Mouse (Mus musculus) forebrain, embryonic 11.5 days (tissue): Measurements from ENCODE around the gene Osbpl2. TPM values are rescaled to one million over a fixed set of nuclear protein-coding genes. Genes with fewer than 3 reads are reported as not detected.

Source experiments
- ATAC-seq: fragments of 200-750 bp; cut with Nextera tagmentation; replicated peaks from 2 replicates; pipeline ENCODE4 v1.8.0; 2017; ENCODE audit warnings: moderate TSS enrichment; ENCODE audit not compliant: low FRiP score
- DNase-seq: peaks from one replicate; pipeline ENCODE4 v3.0.0-alpha.2; 2017; ENCODE audit warnings: low spot score
- H3K27ac ChIP-seq: fragments of 300-500 bp; sonication (generic); 2 replicates; pipeline ENCODE4 v1.5.1; 2014; ENCODE audit warnings: low read depth, low read length
- H3K27me3 ChIP-seq: fragments of 300-500 bp; sonication (generic); 2 replicates; pipeline ENCODE4 v1.6.1; 2014; ENCODE audit warnings: mild to moderate bottlenecking, low read length, mixed read lengths; ENCODE audit not compliant: control insufficient read depth, insufficient read depth
- H3K36me3 ChIP-seq: fragments of 300-500 bp; sonication (generic); 2 replicates; pipeline ENCODE4 v1.6.1; 2014; ENCODE audit warnings: mild to moderate bottlenecking, low read length, moderate library complexity, mixed read lengths; ENCODE audit not compliant: control insufficient read depth, insufficient read depth
- H3K4me1 ChIP-seq: fragments of 300-500 bp; sonication (generic); replicated peaks from 2 replicates; pipeline ENCODE4 v1.6.1; 2014; ENCODE audit warnings: low read length, mixed read lengths; ENCODE audit not compliant: control insufficient read depth, insufficient read depth
- H3K4me2 ChIP-seq: fragments of 300-500 bp; sonication (generic); 2 replicates; pipeline ENCODE4 v1.6.1; 2014; ENCODE audit warnings: low read depth, mild to moderate bottlenecking, low read length, moderate library complexity, mixed read lengths; ENCODE audit not compliant: severe bottlenecking
- H3K4me3 ChIP-seq: fragments of 300-500 bp; sonication (generic); 2 replicates; pipeline ENCODE4 v1.5.1; 2014; ENCODE audit warnings: low read depth, low read length
- H3K9ac ChIP-seq: fragments of 300-500 bp; sonication (generic); 2 replicates; pipeline ENCODE4 v1.6.1; 2014; ENCODE audit warnings: low read length
- H3K9me3 ChIP-seq: fragments of 300-500 bp; sonication (generic); 2 replicates; pipeline ENCODE4 v1.6.1; 2016; ENCODE audit warnings: low read length, mixed read lengths; ENCODE audit not compliant: control insufficient read depth
- WGBS: fragments of 180-500 bp; shearing (Covaris S2); extraction: QIAGEN DNeasy Blood & Tissue Kit; methylation state at CpG from one replicate; pipeline ENCODE4 v1.1.7; 2014; 5-methylcytosine and 5-hydroxymethylcytosine counted together
- polyA plus RNA-seq: library from polyadenylated mRNA; unstranded; fragments of >200 nt; fragmentation: Nextera tagmentation; extraction: Ambion mirVana; gene quantifications from 2 replicates; pipeline ENCODE4 v1.2.1, GENCODE M21; 2014

Osbpl2 gene
- polyA plus RNA-seq, 1 experiment from 2014 or later, result 43.8 TPM

GRCm38 (mm10) chr2:180124192-180124591 is 5.1 kb downstream of the Osbpl2 start:
- Histone ChIP-seq H3K9ac (no peak overlapping the region), H3K4me3 (no peak overlapping the region), H3K4me1 (peaks cover 7% of the 10 kb centered on the region; the same call in 1 of the 2 replicates), H3K27ac (no peak overlapping the region), H3K27me3 (no peaks in the 10 kb centered on the region), H3K36me3 (no peaks in the 10 kb centered on the region), H3K9me3 (no peaks in the 10 kb centered on the region), H3K4me2 (no peak overlapping the region)
- WGBS, result 81% methylated on average over 2 of the region's 2 CpGs
- ATAC-seq, result no peak
- DNase-seq, result no peak

- H3K4me1 ChIP-seq, result peaks cover 3% of the 10 kb centered on the region; the same call in 1 of the 2 replicates
- H3K4me2 ChIP-seq, result no peak overlapping the region
- 0 out of 2 replicates have a peak overlapping the region, but pooled peaks have one; percentile 3 for H3K9ac ChIP-seq
- 16% methylated on average over 4 of the region's 4 CpGs for WGBS
- H3K9me3 ChIP-seq, result no peaks in the 10 kb centered on the region
- H3K4me3 ChIP-seq, result no peak overlapping the region
- H3K36me3 ChIP-seq, result no peaks in the 10 kb centered on the region
- no peak for ATAC-seq
- H3K27me3 ChIP-seq, result no peaks in the 10 kb centered on the region
- DNase-seq, result no peak
- H3K27ac ChIP-seq, result no peak overlapping the region
Measured at GRCm38 (mm10) chr2:180126195-180126594, 7.1 kb downstream of the Osbpl2 start.

GRCm38 (mm10) chr2:180127675-180128074 is 8.6 kb downstream of the Osbpl2 start:
- no peak for ATAC-seq
- no peaks in the 10 kb centered on the region for H3K27me3 ChIP-seq
- 63% methylated on average over 1 of the region's 1 CpGs for WGBS
- H3K27ac ChIP-seq, result no peak overlapping the region
- no peaks in the 10 kb centered on the region for H3K9me3 ChIP-seq
- no peak overlapping the region for H3K4me3 ChIP-seq
- peaks cover 3% of the 10 kb centered on the region; the same call in 1 of the 2 replicates for H3K4me1 ChIP-seq
- H3K4me2 ChIP-seq, result no peak overlapping the region
- H3K36me3 ChIP-seq, result no peaks in the 10 kb centered on the region
- DNase-seq, result no peak
- no peak overlapping the region for H3K9ac ChIP-seq

DNA sequence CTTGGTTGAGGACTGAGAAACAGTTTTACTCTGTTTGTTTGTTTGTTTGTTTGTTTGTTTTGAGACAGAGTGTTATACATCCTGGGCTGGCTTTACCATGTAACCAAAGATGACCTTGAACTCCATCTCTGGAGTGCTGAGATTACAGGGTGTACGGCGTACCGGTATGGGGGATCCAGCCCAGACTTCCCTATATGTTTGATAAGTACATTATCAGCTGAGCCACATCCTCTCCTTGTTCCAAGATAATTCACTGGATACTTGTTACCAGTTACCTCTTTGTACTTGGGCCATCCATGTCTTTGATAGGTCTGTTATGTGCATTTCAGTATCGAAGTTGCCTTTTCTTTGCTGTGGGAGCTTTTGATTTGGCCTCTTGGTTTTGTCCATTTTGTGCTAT is 14.1 kb downstream of the Osbpl2 start:
- no peaks in the 10 kb centered on the region for H3K4me1 ChIP-seq
- no peak overlapping the region for H3K4me2 ChIP-seq
- 95% methylated on average over 4 of the region's 4 CpGs for WGBS
- DNase-seq, result no peak
- no peaks in the 10 kb centered on the region for H3K27me3 ChIP-seq
- no peak for ATAC-seq
- H3K36me3 ChIP-seq, result no peaks in the 10 kb centered on the region
- no peak overlapping the region for H3K4me3 ChIP-seq
- H3K9me3 ChIP-seq, result no peaks in the 10 kb centered on the region
- H3K27ac ChIP-seq, result no peak overlapping the region
- no peak overlapping the region for H3K9ac ChIP-seq

GRCm38 (mm10) chr2:180133911-180134310 is 14.8 kb downstream of the Osbpl2 start:
- no peaks in the 10 kb centered on the region for H3K9me3 ChIP-seq
- H3K4me1 ChIP-seq, result no peaks in the 10 kb centered on the region
- H3K27ac ChIP-seq, result no peak overlapping the region
- H3K4me3 ChIP-seq, result no peak overlapping the region
- WGBS, result 87% methylated on average over 3 of the region's 3 CpGs
- no peaks in the 10 kb centered on the region for H3K36me3 ChIP-seq
- H3K27me3 ChIP-seq, result no peaks in the 10 kb centered on the region
- DNase-seq, result no peak
- H3K9ac ChIP-seq, result no peak overlapping the region
- H3K4me2 ChIP-seq, result no peak overlapping the region
- no peak for ATAC-seq

- Histone ChIP-seq H3K27me3 (no peaks in the 10 kb centered on the region), H3K4me2 (no peak overlapping the region), H3K9ac (no peak overlapping the region), H3K9me3 (no peaks in the 10 kb centered on the region), H3K4me3 (no peak overlapping the region), H3K36me3 (no peaks in the 10 kb centered on the region), H3K4me1 (no peaks in the 10 kb centered on the region), H3K27ac (no peak overlapping the region)
- 85% methylated on average over 5 of the region's 5 CpGs for WGBS
- ATAC-seq (no peak), DNase-seq (no peak)
Measured at GRCm38 (mm10) chr2:180135414-180135813, 16.3 kb downstream of the Osbpl2 start.

- Histone ChIP-seq H3K36me3 (no peaks in the 10 kb centered on the region; the same call in 1 of the 2 replicates), H3K4me2 (no peak overlapping the region), H3K4me3 (no peak overlapping the region), H3K27ac (no peak overlapping the region), H3K9me3 (no peaks in the 10 kb centered on the region), H3K4me1 (no peaks in the 10 kb centered on the region), H3K27me3 (no peaks in the 10 kb centered on the region), H3K9ac (no peak overlapping the region)
- WGBS, result 91% methylated on average over 2 of the region's 2 CpGs
- no peak for ATAC-seq
- no peak for DNase-seq
Measured at GRCm38 (mm10) chr2:180146091-180146490, 27.0 kb downstream of the Osbpl2 start.

DNA sequence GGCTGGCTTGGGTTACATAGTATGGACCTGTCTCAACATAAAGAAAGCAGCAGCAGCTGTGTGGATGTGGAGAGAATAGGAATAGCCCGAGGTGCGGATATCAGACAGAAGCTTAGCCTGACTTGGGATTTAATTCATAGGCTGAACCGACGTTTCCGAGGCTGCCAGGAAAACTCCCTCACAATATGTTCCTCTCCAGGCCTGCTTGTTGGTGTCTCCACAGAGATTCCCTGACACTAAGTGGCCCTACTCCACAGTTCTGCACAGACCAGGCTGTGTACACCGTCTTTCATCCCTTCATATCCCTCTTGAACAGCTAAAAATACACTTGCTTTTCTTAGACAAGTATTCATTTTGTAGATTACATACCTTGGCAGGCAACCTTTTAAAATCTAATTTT is 28.3 kb downstream of the Osbpl2 start:
- no peaks in the 10 kb centered on the region for H3K9me3 ChIP-seq
- DNase-seq, result no peak
- WGBS, result 89% methylated on average over 6 of the region's 6 CpGs

DNA sequence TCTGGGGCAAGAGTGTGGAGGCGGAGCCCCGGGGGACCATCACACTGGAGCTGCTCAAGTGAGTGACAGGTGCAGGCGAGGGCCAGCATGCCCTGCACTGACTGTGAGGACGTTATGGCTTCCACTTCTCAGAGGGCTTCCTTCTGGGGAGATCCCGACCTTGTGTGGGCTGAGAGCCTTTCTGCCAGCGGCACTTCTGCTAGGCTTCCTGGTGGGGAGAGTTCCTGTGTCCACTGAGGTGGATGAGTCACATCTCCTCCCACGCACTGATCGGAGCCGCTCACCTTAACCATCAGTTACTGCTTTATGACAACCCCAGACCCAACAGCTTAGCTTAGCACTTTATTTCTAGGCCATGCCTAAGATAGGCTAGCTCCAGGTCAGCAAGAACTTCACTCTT is 29.4 kb downstream of the Osbpl2 start:
- H3K4me2 ChIP-seq, result no peak overlapping the region
- H3K27ac ChIP-seq, result no peak overlapping the region
- no peaks in the 10 kb centered on the region for H3K9me3 ChIP-seq
- no peaks in the 10 kb centered on the region for H3K27me3 ChIP-seq
- no peak for DNase-seq
- no peaks in the 10 kb centered on the region for H3K4me1 ChIP-seq
- no peak overlapping the region for H3K4me3 ChIP-seq
- H3K36me3 ChIP-seq, result no peaks in the 10 kb centered on the region; the same call in 1 of the 2 replicates
- no peak overlapping the region for H3K9ac ChIP-seq
- WGBS, result 91% methylated on average over 9 of the region's 9 CpGs
- no peak for ATAC-seq

More for the DNA sequence above, 28.3 kb downstream of the Osbpl2 start:
- no peak overlapping the region for H3K4me2 ChIP-seq
- no peaks in the 10 kb centered on the region for H3K27me3 ChIP-seq
- H3K4me3 ChIP-seq, result no peak overlapping the region
- no peak overlapping the region for H3K27ac ChIP-seq
- no peak for ATAC-seq
- H3K4me1 ChIP-seq, result no peaks in the 10 kb centered on the region
- no peaks in the 10 kb centered on the region; the same call in 1 of the 2 replicates for H3K36me3 ChIP-seq
- H3K9ac ChIP-seq, result no peak overlapping the region
